In the genomic region with DNA sequence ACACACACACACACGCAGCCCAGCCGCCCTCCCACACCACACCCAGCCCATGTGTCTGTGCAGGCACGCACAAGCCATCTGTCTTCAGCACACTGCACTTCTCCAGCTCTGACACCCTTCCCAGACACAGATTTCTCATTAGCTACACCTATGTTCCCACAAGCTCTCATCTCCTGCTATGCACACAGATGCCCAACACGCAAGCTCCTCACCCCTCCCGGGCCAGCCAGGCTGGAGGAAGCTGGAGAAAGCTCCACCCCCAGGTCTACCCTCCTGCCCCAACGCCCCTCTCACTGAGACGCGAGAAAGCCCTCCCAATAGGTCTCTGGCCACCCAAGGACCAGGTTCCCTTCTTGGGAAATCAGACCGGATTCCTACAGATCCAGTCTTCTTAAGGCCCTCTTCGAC, we compare ENCODE assay signal across 8 mouse cellular contexts. TPM values are rescaled to one million over a fixed set of nuclear protein-coding genes. Genes with fewer than 3 reads are reported as not detected.
DNase-seq lines count a peak whose midpoint lies in the region; ATAC-seq lines count a peak whose summit lies in the region.

No protein-coding gene starts in this region.

- no peak overlapping the region for H3K9ac ChIP-seq in forebrain, embryonic 16.5 days (replicated peaks; ENCODE audit: low read depth, low read length)
- H3K9ac ChIP-seq in intestine, embryonic 15.5 days: peak overlapping the region; percentile 34

- no peak overlapping the region for H3K27ac ChIP-seq in forebrain, embryonic 16.5 days (ENCODE audit: low read length)
- peak overlapping the region; percentile 36; the same call in 1 of the 2 replicates for H3K27ac ChIP-seq in intestine, embryonic 15.5 days
- 0 out of 2 replicates have a peak overlapping the region, but pooled peaks have one; percentile 28 for H3K27ac ChIP-seq in midbrain, embryonic 10.5 days (replicated peaks)

- peak; percentile 75 for ATAC-seq in frontal cortex, adult (ENCODE audit: low TSS enrichment)
- ATAC-seq in forebrain, embryonic 16.5 days: 0 out of 2 replicates have a peak, but pooled peaks have one; percentile 16
- ATAC-seq in intestine, embryonic 15.5 days: peak; percentile 16; the same call in 1 of the 2 replicates

- H3K9me3 ChIP-seq in forebrain, embryonic 16.5 days (ENCODE audit: control insufficient read depth, low read length): no peaks in the 10 kb centered on the region
- no peaks in the 10 kb centered on the region for H3K9me3 ChIP-seq in intestine, embryonic 15.5 days
- H3K9me3 ChIP-seq in midbrain, embryonic 10.5 days (replicated peaks): no peaks in the 10 kb centered on the region

- H3K4me3 ChIP-seq in forebrain, embryonic 16.5 days (replicated peaks; ENCODE audit: low read length): peak overlapping the region; percentile 37
- peak overlapping the region; percentile 45 for H3K4me3 ChIP-seq in intestine, embryonic 15.5 days (replicated peaks)
- peak overlapping the region; percentile 52 for H3K4me3 ChIP-seq in midbrain, embryonic 10.5 days

- H3K4me1 ChIP-seq in forebrain, embryonic 16.5 days (replicated peaks; ENCODE audit: control insufficient read depth, insufficient read depth, low read length): peaks cover 44% of the 10 kb centered on the region
- H3K4me1 ChIP-seq in intestine, embryonic 15.5 days (replicated peaks): peaks cover 38% of the 10 kb centered on the region
- H3K4me1 ChIP-seq in midbrain, embryonic 10.5 days: peaks cover 60% of the 10 kb centered on the region

- no peak for DNase-seq in frontal cortex, postnatal 10 days (ENCODE audit: low spot score in 2 of 2)
- peak; percentile 60 to 62 for DNase-seq in cerebellum, adult 18-20 months
- DNase-seq in midbrain, embryonic 10.5 days (ENCODE audit: low spot score): peak; percentile 40
- no peak for DNase-seq in thymus, postnatal 14 days
- no peak for DNase-seq in adrenal gland, adult 18-20 months (ENCODE audit: low spot score in 2 of 2)

- no peaks in the 10 kb centered on the region for H3K36me3 ChIP-seq in forebrain, embryonic 16.5 days (ENCODE audit: control insufficient read depth, insufficient read depth)
- no peaks in the 10 kb centered on the region for H3K36me3 ChIP-seq in intestine, embryonic 15.5 days
- H3K36me3 ChIP-seq in midbrain, embryonic 10.5 days: no peaks in the 10 kb centered on the region

- 4% methylated on average over 10 of the region's 10 CpGs for WGBS in forebrain, embryonic 16.5 days
- WGBS in intestine, embryonic 15.5 days: 5% methylated on average over 10 of the region's 10 CpGs
- 5% methylated on average over 10 of the region's 10 CpGs for WGBS in midbrain, embryonic 10.5 days

- H3K27me3 ChIP-seq in forebrain, embryonic 16.5 days (replicated peaks; ENCODE audit: control insufficient read depth, insufficient read depth, low read length): peaks cover 27% of the 10 kb centered on the region
- H3K27me3 ChIP-seq in intestine, embryonic 15.5 days (replicated peaks): peaks cover 29% of the 10 kb centered on the region
- peaks cover 83% of the 10 kb centered on the region for H3K27me3 ChIP-seq in midbrain, embryonic 10.5 days (ENCODE audit: low read depth, poor library complexity, severe bottlenecking)

- H3K4me2 ChIP-seq in forebrain, embryonic 16.5 days (ENCODE audit: low read length): peak overlapping the region; percentile 58
- H3K4me2 ChIP-seq in intestine, embryonic 15.5 days (replicated peaks): peak overlapping the region; percentile 85

RNA-seq across cellular contexts. Expression of a gene that starts 4.4 kb away (rescaled TPM):
- polyA plus RNA-seq in forebrain, embryonic 16.5 days (2015; fragmentation: Nextera tagmentation; extraction: Ambion mirVana): 4.7 and 6.8 TPM in 2 replicates
- 6.5 and 7.8 TPM in 2 replicates for polyA plus RNA-seq in intestine, embryonic 15.5 days (2015; fragmentation: Nextera tagmentation; extraction: Ambion mirVana)
- 4.6 and 5.3 TPM in 2 replicates for polyA plus RNA-seq in midbrain, embryonic 10.5 days (2016; fragmentation: Nextera tagmentation; extraction: Ambion mirVana)
- total RNA-seq in adrenal gland, adult 18-20 months (2021): 1 to 10 TPM; 1.5 to 1.7 TPM

Comparison
In these comparisons a context has a peak if more than half of its experiments do, and no peak if none do; other contexts are left out.
1. ATAC-seq: peak in every context shown above with its lines; median percentile 75 in frontal cortex, adult; 16 in forebrain, embryonic 16.5 days; 16 in intestine, embryonic 15.5 days.
2. DNase-seq: peak in cerebellum, adult 18-20 months (2 of 2) and midbrain, embryonic 10.5 days (single experiment); none in frontal cortex, postnatal 10 days (0 of 2), thymus, postnatal 14 days (single experiment) and adrenal gland, adult 18-20 months (0 of 2).
3. Peak in every context shown above with its lines, with median percentiles within 50 percentile points of each other: H3K4me3 ChIP-seq.